Mouse (Mus musculus) WW6 (cell line): ENCODE measurements around the gene Ppp1r36.

ENCODE experiments used
- DNase-seq: peaks from one replicate; pipeline ENCODE4 v3.0.0-alpha.2; 2013; ENCODE audit warnings: low read depth, low spot score

The Ppp1r36 gene

GRCm38 (mm10) chr12:76417433-76417854, at the start of gene Ppp1r36:
Ppp1r36 (plus strand) TSS chr12:76417538.
- DNase-seq: no peak

- DNase-seq: no peak
Measured at GRCm38 (mm10) chr12:76368201-76368789, 49.0 kb upstream of the Ppp1r36 start.

GRCm38 (mm10) chr12:76368790-76369205, 48.5 kb upstream of the Ppp1r36 start:
- DNase-seq: no peak

- DNase-seq: peak; percentile 65
Measured at GRCm38 (mm10) chr12:76369206-76369977, 47.9 kb upstream of the Ppp1r36 start, which contains the start of gene Zbtb25. Zbtb25 (minus strand) TSS chr12:76369602.

- peak; percentile 47 for DNase-seq
Measured at GRCm38 (mm10) chr12:76369978-76370830, 47.1 kb upstream of the Ppp1r36 start, which contains the start of gene Zbtb1. Zbtb1 (plus strand) TSS chr12:76370266.

- no peak for DNase-seq
Measured at GRCm38 (mm10) chr12:76370831-76371571, 46.3 kb upstream of the Ppp1r36 start.

- DNase-seq: no peak
Measured at GRCm38 (mm10) chr12:76372046-76372445, 45.3 kb upstream of the Ppp1r36 start.

GRCm38 (mm10) chr12:76372881-76373818, 44.2 kb upstream of the Ppp1r36 start:
- no peak for DNase-seq

- DNase-seq: no peak
Measured at GRCm38 (mm10) chr12:76373991-76374390, 43.3 kb upstream of the Ppp1r36 start.

- DNase-seq: no peak
Measured at GRCm38 (mm10) chr12:76374911-76375310, 42.4 kb upstream of the Ppp1r36 start.

- no peak for DNase-seq
Measured at GRCm38 (mm10) chr12:76375506-76375905, 41.8 kb upstream of the Ppp1r36 start.

- DNase-seq: no peak
Measured at GRCm38 (mm10) chr12:76376649-76377048, 40.7 kb upstream of the Ppp1r36 start.

GRCm38 (mm10) chr12:76377059-76377458, 40.3 kb upstream of the Ppp1r36 start:
- no peak for DNase-seq

- no peak for DNase-seq
Measured at GRCm38 (mm10) chr12:76377726-76378125, 39.6 kb upstream of the Ppp1r36 start.

- DNase-seq: no peak
Measured at GRCm38 (mm10) chr12:76378556-76378955, 38.8 kb upstream of the Ppp1r36 start.

GRCm38 (mm10) chr12:76380151-76380550, 37.2 kb upstream of the Ppp1r36 start:
- no peak for DNase-seq

GRCm38 (mm10) chr12:76385342-76385741, 32.0 kb upstream of the Ppp1r36 start:
- no peak for DNase-seq

GRCm38 (mm10) chr12:76388794-76389193, 28.5 kb upstream of the Ppp1r36 start:
- no peak for DNase-seq

GRCm38 (mm10) chr12:76391595-76392271, 25.6 kb upstream of the Ppp1r36 start:
- DNase-seq: no peak

- DNase-seq: no peak
Measured at GRCm38 (mm10) chr12:76392979-76393378, 24.4 kb upstream of the Ppp1r36 start.
